Mouse (Mus musculus): Measurements from ENCODE around the gene Plekha6.

Plekha6 gene

DNA sequence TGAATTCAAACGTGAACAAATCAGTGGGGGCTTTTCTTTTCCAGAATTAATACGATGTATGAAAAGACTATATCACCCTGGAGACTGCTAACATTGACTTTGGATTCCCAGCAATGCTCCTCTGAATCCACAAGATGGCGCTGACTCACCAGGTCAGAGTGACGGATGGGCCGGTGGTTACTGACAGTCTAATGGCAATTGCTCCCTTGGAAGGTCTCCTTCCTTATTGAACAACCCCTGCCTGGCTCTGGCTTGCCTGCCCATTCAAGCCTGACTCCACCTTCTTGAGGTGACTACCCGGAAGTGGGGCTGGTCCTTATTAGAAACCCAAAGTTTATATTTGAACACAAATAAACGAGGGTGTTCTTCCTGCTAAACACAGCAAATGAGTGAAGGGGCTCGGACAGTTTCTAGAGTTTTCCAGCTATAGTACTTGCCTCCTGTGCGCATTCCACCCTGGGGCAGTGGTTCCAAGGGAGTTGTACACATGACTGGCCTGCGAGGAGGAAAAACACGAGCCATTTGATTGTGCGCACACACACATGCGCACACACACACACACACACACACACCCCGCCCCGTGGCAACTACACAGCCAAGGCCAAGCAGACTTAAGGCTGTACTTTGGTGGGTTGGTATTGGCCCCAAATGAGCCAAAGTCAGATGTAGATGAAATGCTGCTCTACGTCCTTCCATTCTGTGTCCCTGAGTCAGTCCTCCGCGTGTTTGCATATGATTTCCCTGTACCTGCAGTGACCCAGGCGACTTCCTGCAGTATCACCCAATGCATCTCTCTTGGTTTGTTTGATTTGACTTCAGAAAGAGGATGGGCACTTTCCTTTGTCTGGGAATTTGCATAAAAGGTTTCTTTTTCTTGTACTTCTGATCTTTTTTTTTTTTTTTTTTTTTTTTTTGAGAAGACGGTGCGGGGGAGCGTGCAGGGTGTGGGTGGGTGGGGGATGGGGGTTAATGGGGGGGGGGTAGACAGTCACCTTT is 17.7 kb upstream of the Plekha6 start:
- peak; percentile 50 to 51 for DNase-seq (ENCODE audit: low spot score in 2 of 2)

DNA sequence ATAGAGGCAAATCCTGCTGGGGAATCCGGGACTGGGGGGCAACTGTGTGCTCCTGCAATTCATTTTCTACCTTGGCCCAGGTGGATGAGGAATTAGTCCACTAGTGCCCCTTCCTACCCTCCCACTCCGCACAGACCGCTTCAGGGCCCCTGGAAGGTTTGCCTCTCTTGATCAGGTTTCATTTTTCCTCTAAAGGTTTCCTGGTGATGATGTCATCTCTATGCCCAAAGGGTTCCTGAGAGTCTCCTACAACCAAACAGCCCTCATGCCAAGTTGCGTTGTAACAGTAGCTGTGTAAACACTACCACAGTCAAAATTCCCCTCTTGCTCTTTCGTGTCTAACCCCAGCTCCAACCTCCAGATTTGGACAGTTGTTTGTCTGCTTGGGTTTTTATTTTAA is 16.7 kb upstream of the Plekha6 start:
- no peak for DNase-seq (ENCODE audit: low spot score in 2 of 2)

DNA sequence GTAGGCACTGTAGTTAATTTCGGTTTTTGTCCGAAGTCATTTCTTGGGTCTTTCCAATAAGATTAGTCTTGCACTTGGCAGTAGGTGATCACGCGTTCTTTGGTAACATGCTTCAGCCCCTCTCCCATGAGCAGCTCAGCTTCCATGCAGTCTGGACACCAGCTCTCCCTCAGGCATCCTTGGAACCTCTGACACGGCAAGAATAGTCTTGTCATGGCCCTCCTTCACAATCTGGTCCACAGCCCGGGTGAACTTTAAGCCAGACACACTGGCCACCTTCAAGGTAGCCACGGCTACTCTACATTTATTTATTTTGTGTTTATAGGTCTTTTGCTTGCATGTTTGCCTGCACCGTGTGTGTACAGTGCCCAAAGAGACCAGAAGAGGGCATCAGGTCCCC is 15.9 kb upstream of the Plekha6 start:
- DNase-seq (ENCODE audit: low spot score in 2 of 2): no peak

DNA sequence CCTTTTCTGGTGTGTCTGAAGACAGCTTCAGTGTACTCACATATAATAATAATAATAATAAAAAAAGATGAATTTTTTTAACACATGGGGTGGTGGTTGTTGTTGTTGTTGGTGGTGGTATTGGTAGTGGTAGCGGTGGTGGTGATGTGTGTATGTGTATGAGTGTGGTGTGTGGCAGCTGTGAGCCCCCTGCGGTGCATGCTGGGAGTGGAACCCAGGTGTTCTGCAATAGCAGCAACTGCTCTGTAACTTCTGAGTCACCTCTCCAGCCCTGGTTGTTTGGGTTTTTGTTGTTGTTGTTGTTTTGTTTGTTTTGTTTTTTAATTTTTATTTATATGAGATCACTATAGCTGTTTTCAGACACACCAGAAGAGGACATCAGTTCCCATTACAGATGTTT is 13.5 kb upstream of the Plekha6 start:
- no peak for DNase-seq (ENCODE audit: low spot score in 2 of 2)

DNA sequence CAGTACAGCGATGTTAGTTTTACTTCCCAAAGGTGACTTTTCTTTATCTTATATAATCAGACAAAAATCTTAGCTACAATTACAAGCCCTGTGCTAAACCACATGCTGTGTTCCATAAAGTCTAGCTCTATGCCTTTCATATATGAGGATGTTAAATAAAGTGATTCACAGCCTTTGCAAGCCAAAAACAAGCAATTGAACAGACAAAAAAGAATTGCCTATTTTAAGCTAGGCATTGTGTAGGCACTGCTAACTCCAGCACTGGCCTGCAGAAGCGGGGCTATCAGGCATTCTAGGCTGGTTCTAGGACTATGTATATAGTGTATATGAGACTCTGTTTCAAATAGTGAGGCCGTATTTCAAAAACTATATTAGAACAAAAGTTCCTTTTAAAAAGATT is 11.8 kb upstream of the Plekha6 start:
- no peak for DNase-seq (ENCODE audit: low spot score in 2 of 2)

DNA sequence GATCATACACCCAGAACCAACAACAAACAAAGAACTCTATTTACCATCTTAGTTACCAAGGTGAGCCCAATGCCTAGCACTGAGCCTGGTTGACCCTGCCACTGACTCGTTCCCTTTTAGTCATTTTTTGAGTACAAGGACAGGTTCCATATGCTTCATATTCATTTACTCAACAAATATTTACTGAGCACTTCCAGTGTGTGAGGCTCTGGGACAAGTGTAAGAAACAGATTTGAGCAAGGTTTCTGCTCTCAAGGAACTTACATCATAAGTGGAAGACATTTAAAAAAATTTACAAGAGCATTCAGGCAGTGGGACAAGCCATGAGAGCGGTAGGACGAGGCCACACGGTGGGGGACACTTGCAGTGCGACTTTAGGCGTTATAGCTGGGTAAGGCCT is 8.7 kb upstream of the Plekha6 start:
- no peak for DNase-seq (ENCODE audit: low spot score in 2 of 2)

DNA sequence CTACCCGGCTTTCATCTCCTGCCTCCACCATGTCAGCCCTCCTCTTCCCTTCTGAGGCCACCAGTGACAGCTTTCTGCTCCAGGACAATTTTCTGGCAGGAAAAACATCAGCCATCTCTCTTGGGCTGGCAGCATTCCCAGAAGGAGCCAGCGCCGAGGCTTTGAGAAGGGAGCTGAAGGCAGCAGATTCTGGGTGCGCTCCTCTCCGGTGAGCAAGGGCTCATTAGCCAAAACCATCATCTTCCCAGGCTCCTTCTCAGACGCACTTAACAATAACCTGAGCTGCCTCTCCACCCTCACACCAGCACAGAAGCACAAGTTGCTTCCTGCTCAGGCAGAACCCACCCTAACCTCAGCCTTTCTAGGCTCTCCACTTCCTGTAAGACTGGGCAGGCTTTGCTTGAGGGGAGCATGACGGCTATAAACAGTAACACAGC is 4.9 kb upstream of the Plekha6 start:
- DNase-seq (ENCODE audit: low spot score in 2 of 2): peak; percentile 67 to 71

DNA sequence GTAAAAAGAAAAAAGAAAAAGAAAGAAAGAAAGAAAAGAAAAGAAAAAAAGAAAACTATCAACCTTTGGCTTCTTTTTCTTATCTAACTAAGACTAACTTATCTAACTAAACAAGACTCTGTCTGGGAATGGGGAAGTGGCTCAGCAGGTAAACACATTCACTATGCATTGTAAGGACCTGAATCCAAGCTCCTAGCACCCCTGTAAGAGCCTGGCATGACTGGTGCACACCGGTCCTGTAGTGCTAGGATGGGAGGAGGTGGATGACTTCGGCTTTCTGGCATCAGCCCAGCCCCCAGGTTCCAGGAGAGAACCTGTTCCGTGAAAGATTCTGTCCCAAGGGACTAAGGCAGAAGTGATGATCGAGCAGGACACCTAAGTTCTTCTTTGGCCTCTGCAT is 2.5 kb upstream of the Plekha6 start:
- DNase-seq (ENCODE audit: low spot score in 2 of 2): no peak

DNA sequence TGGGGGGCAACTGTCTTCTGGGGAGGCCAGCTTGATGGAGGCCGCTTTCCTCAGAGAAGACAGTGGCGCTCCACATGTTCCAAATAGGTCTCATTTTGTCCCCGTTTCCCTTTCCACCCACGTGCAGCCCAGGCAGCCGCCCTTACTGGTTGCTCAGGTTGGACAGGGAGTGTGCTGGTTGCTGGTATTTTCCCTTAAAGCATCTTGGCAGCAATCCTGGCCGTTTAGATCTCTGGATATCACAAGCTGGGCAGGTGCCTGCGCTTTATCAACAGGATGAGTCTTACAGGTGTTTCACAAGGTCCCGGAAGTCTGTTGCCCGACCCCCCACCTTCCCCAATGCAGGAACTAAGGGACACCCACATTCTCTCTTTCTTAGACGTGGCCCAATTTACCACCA is 2.0 kb upstream of the Plekha6 start:
- DNase-seq (ENCODE audit: low spot score in 2 of 2): no peak

DNA sequence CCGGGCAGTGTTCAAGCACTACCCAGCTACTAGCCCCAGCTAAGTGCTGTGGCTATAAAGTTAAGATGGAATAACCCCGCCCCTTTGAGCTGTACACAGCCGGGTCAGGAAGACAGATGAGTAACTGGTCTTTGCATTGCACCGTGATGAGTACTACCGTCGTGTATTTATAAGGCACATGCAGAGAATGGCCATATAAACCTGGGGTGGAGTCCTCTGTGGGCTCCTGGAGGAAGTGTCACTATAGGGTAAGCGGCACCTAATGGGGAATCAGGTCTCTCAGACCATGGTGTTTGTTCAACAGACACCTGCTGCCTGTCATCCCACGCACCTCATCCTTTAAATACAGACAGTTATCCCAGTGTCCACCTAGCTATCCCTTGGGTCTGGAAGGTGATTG is 1.0 kb upstream of the Plekha6 start:
- no peak for DNase-seq (ENCODE audit: low spot score in 2 of 2)

DNA sequence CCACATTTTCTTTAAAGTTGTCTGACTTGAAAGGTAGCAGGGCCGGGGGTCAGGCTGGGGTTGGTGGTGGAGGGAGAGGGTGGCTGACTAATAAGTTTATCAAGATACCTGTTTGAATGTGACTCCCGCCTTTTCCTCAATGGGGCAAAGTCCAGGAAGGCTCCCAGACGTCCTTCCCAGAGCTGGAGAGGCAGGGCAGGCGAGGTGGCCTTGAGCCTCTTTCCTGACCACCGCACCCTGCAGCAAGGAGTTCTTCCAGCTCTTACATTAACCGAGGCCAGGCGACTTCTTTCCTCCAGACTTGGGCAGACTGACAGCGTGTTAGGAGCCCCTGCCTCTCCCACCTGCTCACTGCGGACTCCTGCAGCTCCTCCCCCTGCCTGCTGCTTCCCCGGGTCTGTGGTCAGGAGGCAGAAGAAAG is 591 bp downstream of the Plekha6 start:
- no peak for DNase-seq (ENCODE audit: low spot score in 2 of 2)

DNA sequence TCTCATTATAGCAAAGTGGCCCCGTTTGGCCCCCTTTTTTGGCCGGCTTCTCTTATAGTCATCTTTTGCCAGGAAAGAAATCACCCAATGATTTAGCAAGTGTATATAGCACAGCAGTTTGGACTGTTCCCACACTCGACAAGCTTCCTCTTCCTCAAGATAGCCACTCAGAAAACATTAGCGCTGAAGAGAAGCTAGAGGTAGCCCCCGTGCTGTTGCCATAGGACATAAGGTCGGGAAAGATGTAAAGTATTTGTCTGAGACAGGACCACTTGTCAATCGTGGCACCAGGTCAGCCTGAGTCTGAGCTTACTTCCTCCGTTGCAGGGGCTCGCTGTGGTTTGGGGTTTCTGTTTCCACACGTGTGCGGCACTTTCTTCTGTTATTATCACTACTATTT is 1.1 kb downstream of the Plekha6 start:
- no peak for DNase-seq (ENCODE audit: low spot score in 2 of 2)

DNA sequence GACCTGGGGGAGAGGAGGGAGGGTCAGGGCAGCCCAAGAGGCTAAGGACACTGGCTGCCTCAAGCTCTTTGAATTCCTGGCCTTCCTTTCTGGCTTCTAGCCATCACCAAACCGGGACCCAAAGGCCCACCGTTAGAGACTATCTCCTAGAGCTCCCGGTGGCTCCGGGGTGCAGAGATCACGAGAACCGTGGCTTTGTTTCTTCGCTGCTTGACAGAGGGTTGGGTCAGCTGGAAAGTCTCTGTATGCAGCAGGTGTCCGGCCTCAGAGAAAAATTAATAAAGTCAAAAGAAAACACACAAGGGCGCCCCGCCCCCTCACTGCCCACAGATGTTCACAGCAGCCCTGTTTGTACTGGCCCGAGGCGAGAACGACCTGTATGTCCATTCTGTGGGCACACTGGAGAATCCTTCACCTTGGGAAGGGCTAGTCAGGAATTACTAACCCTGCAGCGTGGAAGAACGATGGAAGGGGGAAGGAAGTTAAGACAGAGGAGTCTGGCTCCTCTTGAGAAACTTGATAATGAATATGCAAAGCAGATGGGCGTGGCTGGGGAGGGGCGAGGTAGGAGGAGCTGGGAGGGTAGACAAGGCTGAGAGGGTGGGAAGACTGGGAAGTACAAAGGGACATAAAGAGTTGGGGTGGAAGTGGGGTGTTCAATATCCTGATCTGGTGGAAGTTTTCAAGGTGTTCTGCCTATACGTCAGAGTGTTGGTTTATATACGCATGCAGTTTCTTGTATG is 4.5 kb downstream of the Plekha6 start:
- no peak for DNase-seq (ENCODE audit: low spot score in 2 of 2)

DNA sequence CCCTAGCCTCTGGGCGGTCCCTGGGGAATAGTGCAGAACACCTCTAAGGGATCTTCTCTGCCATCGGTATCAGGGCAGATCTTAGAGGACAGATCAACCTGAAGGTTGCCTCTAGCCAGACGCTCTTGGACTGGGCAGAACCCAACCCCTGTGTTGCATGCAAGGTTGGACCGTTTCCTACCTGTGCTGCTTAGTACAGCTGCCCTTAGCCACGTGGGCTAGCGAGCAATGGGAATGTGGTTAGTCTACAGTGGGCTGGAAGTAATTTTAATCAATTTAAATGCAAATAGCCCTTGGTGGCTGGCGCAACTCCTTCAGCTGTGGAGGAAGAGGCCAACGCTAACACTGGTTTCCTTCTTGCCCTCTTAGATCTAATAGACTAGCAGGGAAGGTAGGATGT is 6.2 kb downstream of the Plekha6 start:
- DNase-seq (ENCODE audit: low spot score in 2 of 2): no peak

DNA sequence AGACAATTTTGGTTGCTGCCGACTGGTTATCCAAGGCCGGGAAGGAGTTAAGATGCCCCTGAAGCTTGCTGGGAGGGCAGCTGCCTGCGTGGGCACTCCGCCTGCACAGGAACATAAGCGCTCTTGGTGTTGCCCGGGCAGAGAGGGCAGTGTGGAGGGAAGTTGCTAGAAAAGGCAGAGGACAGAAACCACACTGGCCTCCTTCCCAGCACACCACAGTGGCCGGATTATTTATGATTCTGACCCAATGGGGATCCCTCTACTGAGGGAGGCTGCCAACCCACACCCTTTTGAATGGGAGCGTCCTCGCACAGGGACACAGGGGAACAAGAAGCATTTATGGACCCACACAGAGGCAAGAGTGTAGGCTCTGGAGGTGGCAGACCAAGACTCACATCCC is 7.3 kb downstream of the Plekha6 start:
- DNase-seq (ENCODE audit: low spot score in 2 of 2): no peak

DNA sequence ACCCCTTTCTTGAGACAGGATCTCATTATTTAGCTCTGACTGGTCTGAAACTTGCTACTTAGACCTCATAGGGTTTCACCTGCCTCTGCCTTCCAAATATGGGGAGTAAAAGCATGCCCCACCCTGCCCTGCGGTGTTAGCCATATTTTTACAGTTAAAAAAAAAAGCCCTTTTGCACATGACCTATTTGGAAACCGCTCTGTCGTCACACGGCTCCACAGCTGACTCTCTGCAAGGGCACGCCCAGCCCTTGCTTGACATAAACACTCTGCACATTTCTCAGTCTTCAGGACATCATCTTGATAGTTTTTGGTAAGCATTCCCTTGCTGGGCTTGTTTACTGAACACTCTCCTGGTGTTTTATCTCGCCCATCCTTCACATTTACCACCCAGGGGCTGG is 11.1 kb downstream of the Plekha6 start:
- DNase-seq (ENCODE audit: low spot score in 2 of 2): no peak

DNA sequence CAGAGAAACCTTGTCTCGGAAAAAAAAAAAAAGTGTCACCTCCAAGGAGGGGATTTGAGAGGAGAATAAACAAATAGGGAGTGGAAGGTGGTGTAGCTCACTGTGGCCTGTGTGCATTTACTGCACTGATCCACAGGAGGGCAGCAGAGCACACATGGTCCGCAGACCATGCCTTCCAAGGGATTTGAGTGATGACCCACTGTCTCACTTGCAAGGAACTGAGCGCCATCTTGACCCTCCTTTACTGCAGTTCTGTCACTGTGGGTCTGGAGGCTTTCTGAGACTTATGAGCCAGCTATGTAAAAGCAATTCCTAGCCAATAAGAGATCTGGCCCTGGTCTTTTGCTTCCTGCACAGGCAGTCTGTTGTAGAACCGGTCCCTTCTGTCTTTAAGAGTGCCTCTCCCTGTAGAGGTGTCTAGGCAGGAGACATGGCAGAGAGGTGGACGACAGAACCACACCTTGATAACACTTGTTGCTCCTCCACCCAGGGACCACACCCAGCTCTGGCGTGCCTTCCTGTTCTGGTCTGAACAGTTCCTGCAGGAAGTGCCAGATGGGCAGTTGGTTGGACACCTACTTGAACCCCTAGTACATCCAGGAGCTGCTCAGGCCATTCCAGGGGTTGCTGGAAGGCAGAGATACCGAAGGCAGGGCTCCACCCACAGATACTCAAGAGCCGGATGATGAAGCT is 13.6 kb downstream of the Plekha6 start:
- DNase-seq (ENCODE audit: low spot score in 2 of 2): peak; percentile 26 to 45

DNA sequence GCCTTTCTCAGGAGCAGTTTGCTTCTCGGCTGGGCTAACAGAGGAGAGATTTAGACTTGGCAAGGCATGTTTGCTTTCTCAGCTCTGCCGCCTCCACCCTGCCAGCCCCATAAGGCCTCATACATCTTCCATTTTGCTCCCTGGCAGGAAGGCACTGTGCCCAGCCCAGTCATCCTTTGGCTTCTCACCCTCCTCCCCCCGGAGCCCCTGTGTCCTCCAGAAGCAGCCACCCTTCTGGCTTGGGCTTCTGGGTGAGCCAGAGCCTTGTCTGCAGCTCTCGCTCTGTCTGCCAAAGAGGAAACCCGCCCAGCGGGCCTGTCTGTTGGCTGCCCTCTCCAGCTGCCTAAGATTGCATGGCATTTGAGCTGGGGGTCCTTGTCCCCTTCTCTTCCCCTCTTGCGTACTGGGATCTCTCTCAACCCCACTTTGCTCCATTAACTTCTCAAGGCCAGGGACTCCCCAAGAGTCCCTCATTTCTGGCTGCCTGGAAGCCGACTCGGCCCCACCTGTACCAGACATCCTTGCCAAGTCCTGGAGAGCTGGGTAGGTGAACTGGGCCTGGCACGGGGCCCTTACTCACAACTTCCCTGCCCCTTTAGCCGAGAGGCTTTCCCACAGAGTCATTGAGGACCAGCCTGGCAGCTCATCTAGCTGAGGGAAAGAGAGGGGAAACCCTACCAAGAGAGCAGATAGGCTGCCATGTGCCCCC is 14.9 kb downstream of the Plekha6 start:
- no peak for DNase-seq (ENCODE audit: low spot score in 2 of 2)

DNA sequence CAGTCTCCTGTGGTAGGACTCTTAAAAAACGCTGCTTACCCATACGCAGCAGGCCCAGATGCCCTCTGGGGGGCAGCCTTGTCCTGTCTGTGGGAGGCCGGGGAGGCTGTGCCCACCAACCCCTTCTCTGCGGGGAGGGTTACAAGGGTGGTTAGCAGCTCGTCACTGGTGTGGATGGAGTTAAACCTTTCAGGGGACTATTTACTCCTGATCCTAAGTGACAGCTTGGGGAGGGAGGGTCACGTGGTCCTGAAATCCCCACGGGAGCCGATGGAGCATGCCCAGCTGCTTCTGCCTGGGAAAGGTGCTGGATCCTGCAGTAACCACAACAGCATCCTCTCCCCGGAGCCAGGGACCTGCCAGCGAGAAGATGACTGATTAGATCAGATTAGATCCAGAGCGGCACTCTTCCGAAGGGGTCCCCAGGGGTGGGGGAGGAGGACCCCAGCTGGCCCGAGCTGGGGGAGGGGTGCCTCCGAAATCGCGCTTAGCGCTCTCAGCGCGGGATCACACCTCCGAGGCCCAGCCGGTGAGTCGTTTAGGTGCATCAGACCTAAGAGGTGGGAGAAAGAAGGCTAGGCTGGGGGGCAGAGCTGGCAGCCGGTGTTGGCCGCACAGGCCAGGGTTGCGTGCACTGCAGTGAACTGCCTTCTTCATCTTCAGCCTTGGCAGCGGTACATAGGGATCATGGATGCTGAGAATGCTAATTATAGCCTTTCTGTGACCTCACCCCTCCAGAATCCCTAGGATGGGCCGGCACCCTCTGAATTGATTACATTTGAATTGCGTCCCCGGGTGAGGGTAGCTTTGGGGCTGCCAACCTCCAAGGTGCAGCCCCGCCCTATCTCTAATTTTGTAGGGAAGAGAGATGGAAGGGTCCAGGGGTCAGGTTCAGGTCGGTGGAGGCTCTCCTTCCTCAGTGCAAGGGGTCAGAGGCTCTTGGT is 17.3 kb downstream of the Plekha6 start:
- peak in 1 of 2 experiments; percentile 52 for DNase-seq (ENCODE audit: low spot score in 2 of 2)

DNA sequence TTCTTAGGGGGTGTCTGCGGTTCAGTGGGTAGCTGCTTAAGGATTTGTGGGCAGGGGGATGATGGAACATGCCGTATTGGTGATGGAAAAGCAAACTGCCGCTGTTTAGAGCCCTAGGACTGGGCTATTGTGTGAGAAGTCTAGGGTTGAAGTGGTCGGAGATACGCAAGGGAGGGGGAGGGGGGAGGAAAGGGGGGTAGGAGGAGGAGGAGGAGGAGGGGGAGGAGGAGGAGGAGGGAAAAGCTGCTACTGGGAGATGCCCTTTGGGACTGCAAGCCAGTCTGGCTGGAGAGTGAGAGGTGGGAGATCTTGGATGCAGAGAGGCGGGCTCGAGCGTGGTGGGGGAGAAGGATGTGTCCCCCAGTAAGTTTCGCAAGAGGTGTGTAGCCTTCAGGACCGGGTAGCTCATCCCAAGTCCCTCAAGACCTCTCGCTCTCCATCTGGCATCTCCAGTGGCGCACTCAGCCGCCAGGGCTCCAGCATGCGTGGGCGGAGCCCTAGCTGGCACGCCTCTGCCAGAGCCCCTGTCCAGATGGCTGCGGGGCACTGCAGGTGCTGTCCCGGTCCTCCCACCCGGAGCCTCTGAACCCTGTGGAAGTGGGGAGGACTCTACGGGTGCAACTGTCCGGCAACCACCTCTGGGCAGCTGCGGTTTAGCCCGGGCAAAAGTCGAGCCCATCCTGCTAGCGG is 18.2 kb downstream of the Plekha6 start:
- no peak for DNase-seq (ENCODE audit: low spot score in 2 of 2)

Measured in natural killer cell, adult 2 months (primary cell).